Mouse (Mus musculus): ENCODE measurements around the gene Acsm2. TPM values are rescaled to one million over a fixed set of nuclear protein-coding genes. Genes with fewer than 3 reads are reported as not detected.

The Acsm2 gene
- polyA plus RNA-seq, 1 experiment, result not detected

DNA sequence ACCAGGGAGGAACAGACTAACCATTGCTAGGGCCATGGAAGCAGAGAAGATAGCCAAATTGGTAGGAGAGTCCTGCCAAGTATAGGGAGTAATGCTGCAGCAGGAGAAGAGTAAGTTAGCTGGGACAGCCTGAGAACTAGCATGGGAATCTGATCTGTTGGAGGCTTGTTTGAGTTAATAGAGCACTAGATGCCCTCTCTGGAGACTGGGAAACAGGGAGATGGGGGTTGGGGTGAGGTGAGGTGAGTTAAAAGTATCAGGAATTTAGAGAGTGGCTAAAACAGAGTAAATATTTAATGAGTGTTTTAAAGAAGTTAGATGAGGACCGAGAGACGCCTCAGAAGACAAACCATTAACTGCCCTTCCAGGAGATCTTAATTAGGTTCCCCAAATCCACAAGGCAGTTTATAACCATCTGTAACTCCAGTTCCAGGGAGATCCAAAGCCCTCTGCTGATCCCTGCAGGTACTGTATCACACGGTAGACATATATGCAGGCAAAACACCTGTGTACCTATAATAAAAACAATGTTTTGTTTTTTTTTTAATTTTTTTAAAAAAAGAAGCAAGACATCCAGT lies 40.5 kb downstream of the Acsm2 start:
- no peak for DNase-seq
- Histone ChIP-seq H3K27me3 (ENCODE audit: control insufficient read depth, insufficient read depth, low read length) (no peaks in the 10 kb centered on the region), H3K4me1 (ENCODE audit: control insufficient read depth, insufficient read depth, low read length) (no peaks in the 10 kb centered on the region), H3K27ac (ENCODE audit: insufficient read depth, low read length) (no peak overlapping the region), H3K4me3 (replicated peaks; ENCODE audit: insufficient read depth, low read depth, low read length) (no peak overlapping the region)
- 86% methylated on average over 3 of the region's 3 CpGs for WGBS
- TF ChIP-seq CTCF (IDR thresholded peaks at IDR 0.05; ENCODE audit: borderline replicate concordance, insufficient read depth, low read depth, low read length), result no peak
- TF ChIP-seq POLR2A (IDR thresholded peaks at IDR 0.05; ENCODE audit: borderline replicate concordance, insufficient read depth, low read length), result no peak

- no peak overlapping the region for H3K27ac ChIP-seq (ENCODE audit: insufficient read depth, low read length)
- no peak for DNase-seq
- H3K4me1 ChIP-seq (ENCODE audit: control insufficient read depth, insufficient read depth, low read length), result no peaks in the 10 kb centered on the region
- H3K27me3 ChIP-seq (ENCODE audit: control insufficient read depth, insufficient read depth, low read length), result no peaks in the 10 kb centered on the region
- no peak for TF ChIP-seq CTCF (IDR thresholded peaks at IDR 0.05; ENCODE audit: borderline replicate concordance, insufficient read depth, low read depth, low read length)
- TF ChIP-seq POLR2A (IDR thresholded peaks at IDR 0.05; ENCODE audit: borderline replicate concordance, insufficient read depth, low read length), result no peak
- H3K4me3 ChIP-seq (replicated peaks; ENCODE audit: insufficient read depth, low read depth, low read length), result no peak overlapping the region
- 32% methylated on average over 1 of the region's 1 CpGs for WGBS
These were observed 41.2 kb downstream of the Acsm2 start for GRCm38 (mm10) chr7:119595306-119595705.

GRCm38 (mm10) chr7:119596536-119596935 lies 42.4 kb downstream of the Acsm2 start:
- no peaks in the 10 kb centered on the region for H3K4me1 ChIP-seq (ENCODE audit: control insufficient read depth, insufficient read depth, low read length)
- no peak for DNase-seq
- WGBS, result 57% methylated on average over 2 of the region's 2 CpGs
- TF ChIP-seq POLR2A (IDR thresholded peaks at IDR 0.05; ENCODE audit: borderline replicate concordance, insufficient read depth, low read length) (no peak), CTCF (IDR thresholded peaks at IDR 0.05; ENCODE audit: borderline replicate concordance, insufficient read depth, low read depth, low read length) (no peak)
- H3K4me3 ChIP-seq (replicated peaks; ENCODE audit: insufficient read depth, low read depth, low read length), result no peak overlapping the region
- no peak overlapping the region for H3K27ac ChIP-seq (ENCODE audit: insufficient read depth, low read length)
- H3K27me3 ChIP-seq (ENCODE audit: control insufficient read depth, insufficient read depth, low read length), result no peaks in the 10 kb centered on the region

GRCm38 (mm10) chr7:119601195-119601953 lies 47.2 kb downstream of the Acsm2 start:
- WGBS, result 92% methylated on average over 2 of the region's 2 CpGs
- no peak overlapping the region for H3K27ac ChIP-seq (ENCODE audit: insufficient read depth, low read length)
- H3K27me3 ChIP-seq (ENCODE audit: control insufficient read depth, insufficient read depth, low read length), result no peaks in the 10 kb centered on the region
- H3K4me3 ChIP-seq (replicated peaks; ENCODE audit: insufficient read depth, low read depth, low read length), result no peak overlapping the region
- no peaks in the 10 kb centered on the region for H3K4me1 ChIP-seq (ENCODE audit: control insufficient read depth, insufficient read depth, low read length)
- DNase-seq, result no peak
- TF ChIP-seq POLR2A (IDR thresholded peaks at IDR 0.05; ENCODE audit: borderline replicate concordance, insufficient read depth, low read length), result no peak
- TF ChIP-seq CTCF (IDR thresholded peaks at IDR 0.05; ENCODE audit: borderline replicate concordance, insufficient read depth, low read depth, low read length), result no peak

DNA sequence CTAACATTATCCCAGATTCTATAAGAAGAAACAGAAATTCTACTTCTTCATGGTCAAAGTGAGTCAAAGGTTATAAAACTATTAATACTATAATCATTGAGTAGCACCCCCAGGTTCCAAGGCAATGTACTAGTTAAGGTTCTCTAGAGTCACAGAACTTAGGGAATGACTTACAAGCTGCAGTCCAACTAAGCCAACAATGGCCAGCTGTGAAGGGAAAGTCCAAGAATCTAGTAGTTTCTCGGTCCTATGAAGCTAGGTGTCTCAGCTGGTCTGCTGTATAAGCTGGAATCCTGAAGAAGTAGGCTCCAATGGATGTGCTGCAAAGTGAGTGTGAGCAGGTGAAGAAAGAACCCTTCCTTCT lies 47.8 kb downstream of the Acsm2 start:
- DNase-seq, result no peak
- TF ChIP-seq POLR2A (IDR thresholded peaks at IDR 0.05; ENCODE audit: borderline replicate concordance, insufficient read depth, low read length), result no peak
- TF ChIP-seq CTCF (IDR thresholded peaks at IDR 0.05; ENCODE audit: borderline replicate concordance, insufficient read depth, low read depth, low read length), result no peak
- Histone ChIP-seq H3K4me3 (replicated peaks; ENCODE audit: insufficient read depth, low read depth, low read length) (no peak overlapping the region), H3K4me1 (ENCODE audit: control insufficient read depth, insufficient read depth, low read length) (no peaks in the 10 kb centered on the region), H3K27me3 (ENCODE audit: control insufficient read depth, insufficient read depth, low read length) (no peaks in the 10 kb centered on the region), H3K27ac (ENCODE audit: insufficient read depth, low read length) (no peak overlapping the region)
- WGBS, result 71% methylated on average over 1 of the region's 1 CpGs

GRCm38 (mm10) chr7:119604903-119605483 lies 50.9 kb downstream of the Acsm2 start:
- DNase-seq, result no peak
- H3K4me3 ChIP-seq (replicated peaks; ENCODE audit: insufficient read depth, low read depth, low read length), result no peak overlapping the region
- no peaks in the 10 kb centered on the region for H3K27me3 ChIP-seq (ENCODE audit: control insufficient read depth, insufficient read depth, low read length)
- H3K27ac ChIP-seq (ENCODE audit: insufficient read depth, low read length), result no peak overlapping the region
- WGBS, result 91% methylated on average over 2 of the region's 2 CpGs
- no peak for TF ChIP-seq POLR2A (IDR thresholded peaks at IDR 0.05; ENCODE audit: borderline replicate concordance, insufficient read depth, low read length)
- TF ChIP-seq CTCF (IDR thresholded peaks at IDR 0.05; ENCODE audit: borderline replicate concordance, insufficient read depth, low read depth, low read length), result no peak
- no peaks in the 10 kb centered on the region for H3K4me1 ChIP-seq (ENCODE audit: control insufficient read depth, insufficient read depth, low read length)

- H3K4me1 ChIP-seq (ENCODE audit: control insufficient read depth, insufficient read depth, low read length), result no peaks in the 10 kb centered on the region
- no peak overlapping the region for H3K4me3 ChIP-seq (replicated peaks; ENCODE audit: insufficient read depth, low read depth, low read length)
- no peak for TF ChIP-seq CTCF (IDR thresholded peaks at IDR 0.05; ENCODE audit: borderline replicate concordance, insufficient read depth, low read depth, low read length)
- no peak overlapping the region for H3K27ac ChIP-seq (ENCODE audit: insufficient read depth, low read length)
- no peaks in the 10 kb centered on the region for H3K27me3 ChIP-seq (ENCODE audit: control insufficient read depth, insufficient read depth, low read length)
- 72% methylated on average over 9 of the region's 9 CpGs for WGBS
- DNase-seq, result no peak
These were observed 52.0 kb downstream of the Acsm2 start for GRCm38 (mm10) chr7:119605926-119606663.

Data from cerebellum, adult 2 months (tissue).